Mouse (Mus musculus) liver, postnatal 0 days (tissue): ENCODE measurements around the gene Ssna1.

Experiments used
- CTCF ChIP-seq: sonication (generic); IDR thresholded peaks from 2 replicates; pipeline ENCODE4 v1.5.1; 2016; ENCODE audit warnings: antibody characterized with exemption, low read depth
- EP300 ChIP-seq: IDR thresholded peaks from 2 replicates; pipeline ENCODE4 v1.6.1; 2016; ENCODE audit warnings: antibody characterized with exemption, low read depth, mild to moderate bottlenecking

- TF ChIP-seq CTCF (no peak), EP300 (no peak)
These were observed 37.6 kb downstream of the Ssna1 start for GRCm38 (mm10) chr2:25234551-25235220.
